Mouse (Mus musculus) hindbrain, embryonic 15.5 days (tissue): ENCODE measurements around the gene Prkcd. TPM values are rescaled to one million over a fixed set of nuclear protein-coding genes. Genes with fewer than 3 reads are reported as not detected.

Experiments
- ATAC-seq: fragments of 200-750 bp; cut with Nextera tagmentation; 2 replicates; pipeline ENCODE4 v1.8.0; 2017; ENCODE audit warnings: low read depth, moderate number of reproducible peaks, moderate TSS enrichment; ENCODE audit not compliant: low FRiP score
- H3K27ac ChIP-seq: fragments of 300-500 bp; sonication (generic); replicated peaks from 2 replicates; pipeline ENCODE4 v1.5.1; 2015; ENCODE audit warnings: mild to moderate bottlenecking, inconsistent platforms
- H3K27me3 ChIP-seq: fragments of 300-500 bp; sonication (generic); 2 replicates; pipeline ENCODE4 v1.6.1; 2015; ENCODE audit warnings: control low read depth, inconsistent platforms
- H3K36me3 ChIP-seq: fragments of 300-500 bp; sonication (generic); 2 replicates; pipeline ENCODE4 v1.6.1; 2015; ENCODE audit warnings: control low read depth, inconsistent platforms
- H3K4me1 ChIP-seq: fragments of 300-500 bp; sonication (generic); replicated peaks from 2 replicates; pipeline ENCODE4 v1.6.1; 2015; ENCODE audit warnings: control low read depth, inconsistent platforms
- H3K4me2 ChIP-seq: fragments of 300-500 bp; sonication (generic); 2 replicates; pipeline ENCODE4 v1.6.1; 2015; ENCODE audit warnings: moderate library complexity, mild to moderate bottlenecking, inconsistent platforms
- H3K4me3 ChIP-seq: fragments of 300-500 bp; sonication (generic); 2 replicates; pipeline ENCODE4 v1.5.1; 2015; ENCODE audit warnings: mild to moderate bottlenecking, inconsistent platforms
- H3K9ac ChIP-seq: fragments of 300-500 bp; sonication (generic); 2 replicates; pipeline ENCODE4 v1.6.1; 2015; ENCODE audit warnings: inconsistent platforms
- H3K9me3 ChIP-seq: fragments of 300-500 bp; sonication (generic); 2 replicates; pipeline ENCODE4 v1.6.1; 2016; ENCODE audit warnings: control low read depth, inconsistent platforms
- WGBS: fragments of 180-500 bp; shearing (Covaris S2); methylation state at CpG from one replicate; pipeline ENCODE4 v1.1.7; 2015; 5-methylcytosine and 5-hydroxymethylcytosine counted together
- polyA plus RNA-seq: library from polyadenylated mRNA; unstranded; fragments of >200 nt; fragmentation: Nextera tagmentation; extraction: Ambion mirVana; gene quantifications from 2 replicates; pipeline ENCODE4 v1.2.1, GENCODE M21; 2015

The Prkcd gene
- polyA plus RNA-seq, 1 experiment from 2014 or later = 27.1 TPM

DNA sequence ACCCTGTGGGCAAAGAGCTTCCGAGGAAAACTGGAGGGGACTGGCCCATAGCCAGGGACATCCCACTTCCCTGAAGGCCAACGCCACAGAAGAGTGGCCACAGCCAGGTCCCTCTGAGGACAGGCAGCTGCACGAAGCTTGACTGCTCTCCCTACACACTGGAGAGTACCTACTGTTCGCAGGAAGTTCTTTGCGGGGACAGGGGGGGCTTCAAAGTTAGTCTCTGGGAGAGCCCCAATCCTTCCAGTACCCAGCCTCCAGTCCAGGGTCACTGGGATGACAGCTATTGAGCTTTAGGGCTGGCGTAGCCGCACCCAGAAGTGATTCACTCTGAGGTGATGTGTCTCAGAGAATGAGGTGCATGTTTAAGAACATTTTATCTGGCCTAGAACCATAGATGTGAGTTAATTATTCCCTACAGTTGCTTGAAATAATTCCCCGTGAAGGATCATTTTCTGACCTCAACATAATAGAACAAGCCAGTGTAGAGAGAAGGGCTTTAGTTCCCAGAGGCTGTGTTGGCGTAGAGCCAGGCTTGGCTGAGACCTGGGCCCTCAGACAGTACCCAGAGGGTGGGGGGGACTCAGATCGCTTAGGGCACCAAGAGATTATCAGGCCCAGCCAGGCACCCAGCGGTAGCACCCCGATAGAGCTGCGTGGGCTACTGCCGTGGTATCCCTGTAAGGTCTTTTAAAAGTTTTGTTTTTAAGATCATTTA, 64.4 kb downstream of the Prkcd start:
- peaks cover 62% of the 10 kb centered on the region for H3K36me3 ChIP-seq
- H3K9ac ChIP-seq = no peak overlapping the region
- peak; percentile 51; the same call in 1 of the 2 replicates for ATAC-seq
- H3K4me3 ChIP-seq = no peak overlapping the region
- peaks cover 17% of the 10 kb centered on the region for H3K4me1 ChIP-seq
- no peaks in the 10 kb centered on the region for H3K27me3 ChIP-seq
- 57% methylated on average over 14 of the region's 14 CpGs for WGBS
- H3K4me2 ChIP-seq = no peak overlapping the region
- no peak overlapping the region; the same call in 1 of the 2 replicates for H3K27ac ChIP-seq
- H3K9me3 ChIP-seq = no peaks in the 10 kb centered on the region

GRCm38 (mm10) chr14:30560803-30561389, 65.1 kb downstream of the Prkcd start:
- H3K4me3 ChIP-seq = no peak overlapping the region
- H3K4me1 ChIP-seq = peaks cover 17% of the 10 kb centered on the region
- no peaks in the 10 kb centered on the region for H3K27me3 ChIP-seq
- H3K9ac ChIP-seq = no peak overlapping the region
- H3K9me3 ChIP-seq = no peaks in the 10 kb centered on the region
- WGBS = 91% methylated on average over 13 of the region's 13 CpGs
- peaks cover 55% of the 10 kb centered on the region for H3K36me3 ChIP-seq
- H3K4me2 ChIP-seq = no peak overlapping the region
- ATAC-seq = no peak; the same call in 1 of the 2 replicates
- no peak overlapping the region for H3K27ac ChIP-seq

DNA sequence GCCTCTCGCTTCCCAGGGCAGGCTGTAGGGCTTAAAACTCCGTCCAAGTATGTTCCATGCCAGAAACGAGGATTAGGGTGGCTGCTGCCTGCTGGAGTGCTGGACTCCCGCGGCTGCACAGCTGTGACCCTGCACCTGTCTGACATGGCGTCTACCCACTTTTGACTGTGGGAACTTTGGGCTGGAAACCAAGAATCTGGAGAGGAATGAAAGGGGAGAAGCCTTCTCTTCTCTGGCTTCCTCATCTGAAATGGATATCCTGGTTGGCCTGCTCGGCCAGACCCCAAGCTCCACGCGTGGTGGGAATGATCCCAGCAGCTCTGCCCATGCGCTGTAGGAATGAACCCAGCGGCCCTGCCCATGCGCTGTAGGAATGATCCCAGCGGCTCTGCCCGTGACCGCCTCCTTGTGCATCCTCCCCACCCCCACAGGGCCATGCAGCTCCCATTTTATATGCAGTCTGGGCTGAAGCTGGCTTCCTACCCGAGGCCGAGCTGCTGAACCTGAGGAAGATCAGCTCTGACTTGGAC, 66.6 kb downstream of the Prkcd start:
- H3K36me3 ChIP-seq = peaks cover 41% of the 10 kb centered on the region
- no peaks in the 10 kb centered on the region for H3K27me3 ChIP-seq
- 83% methylated on average over 17 of the region's 17 CpGs for WGBS
- H3K27ac ChIP-seq = no peak overlapping the region
- peaks cover 17% of the 10 kb centered on the region for H3K4me1 ChIP-seq
- H3K4me2 ChIP-seq = no peak overlapping the region
- no peak for ATAC-seq
- no peaks in the 10 kb centered on the region for H3K9me3 ChIP-seq
- H3K9ac ChIP-seq = no peak overlapping the region
- H3K4me3 ChIP-seq = no peak overlapping the region

DNA sequence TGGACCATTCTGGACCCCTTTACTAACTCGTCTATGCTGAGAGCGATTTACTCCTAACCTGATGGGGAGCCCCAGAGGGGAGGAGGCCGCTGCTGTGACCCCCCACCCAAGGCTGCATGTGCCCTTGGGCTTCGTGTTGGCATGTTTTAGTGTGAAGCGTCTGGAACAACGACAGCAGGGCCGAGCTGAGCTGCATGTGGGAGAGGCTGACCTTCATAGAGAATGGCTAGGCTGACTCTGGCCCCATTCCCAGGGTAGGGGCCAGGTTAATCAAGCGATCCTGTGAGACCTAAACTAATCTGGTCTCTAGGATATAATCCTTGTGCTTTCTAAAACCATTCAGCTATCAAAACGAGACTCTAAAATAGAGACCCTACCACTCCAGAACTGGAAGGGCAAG, 68.3 kb downstream of the Prkcd start:
- peaks cover 21% of the 10 kb centered on the region for H3K4me1 ChIP-seq
- no peak overlapping the region for H3K9ac ChIP-seq
- no peak overlapping the region for H3K27ac ChIP-seq
- H3K4me2 ChIP-seq = no peak overlapping the region
- no peak; the same call in 1 of the 2 replicates for ATAC-seq
- H3K4me3 ChIP-seq = no peak overlapping the region
- WGBS = 79% methylated on average over 9 of the region's 9 CpGs
- H3K27me3 ChIP-seq = no peaks in the 10 kb centered on the region
- H3K36me3 ChIP-seq = peaks cover 34% of the 10 kb centered on the region
- no peaks in the 10 kb centered on the region for H3K9me3 ChIP-seq

GRCm38 (mm10) chr14:30556651-30557050, 69.4 kb downstream of the Prkcd start:
- WGBS = 90% methylated on average over 2 of the region's 2 CpGs
- Histone ChIP-seq H3K9ac (no peak overlapping the region), H3K27ac (no peak overlapping the region), H3K4me2 (no peak overlapping the region), H3K4me1 (peaks cover 19% of the 10 kb centered on the region), H3K27me3 (no peaks in the 10 kb centered on the region), H3K4me3 (no peak overlapping the region), H3K36me3 (peaks cover 32% of the 10 kb centered on the region), H3K9me3 (no peaks in the 10 kb centered on the region)
- no peak for ATAC-seq

- no peak overlapping the region for H3K27ac ChIP-seq
- H3K27me3 ChIP-seq = no peaks in the 10 kb centered on the region
- no peaks in the 10 kb centered on the region for H3K36me3 ChIP-seq
- no peak for ATAC-seq
- no peak overlapping the region for H3K4me2 ChIP-seq
- H3K4me3 ChIP-seq = no peak overlapping the region
- H3K9me3 ChIP-seq = no peaks in the 10 kb centered on the region
- H3K9ac ChIP-seq = no peak overlapping the region
- peaks cover 32% of the 10 kb centered on the region for H3K4me1 ChIP-seq
- 86% methylated on average over 4 of the region's 4 CpGs for WGBS
Measured at GRCm38 (mm10) chr14:30553185-30553584, 72.8 kb downstream of the Prkcd start.

DNA sequence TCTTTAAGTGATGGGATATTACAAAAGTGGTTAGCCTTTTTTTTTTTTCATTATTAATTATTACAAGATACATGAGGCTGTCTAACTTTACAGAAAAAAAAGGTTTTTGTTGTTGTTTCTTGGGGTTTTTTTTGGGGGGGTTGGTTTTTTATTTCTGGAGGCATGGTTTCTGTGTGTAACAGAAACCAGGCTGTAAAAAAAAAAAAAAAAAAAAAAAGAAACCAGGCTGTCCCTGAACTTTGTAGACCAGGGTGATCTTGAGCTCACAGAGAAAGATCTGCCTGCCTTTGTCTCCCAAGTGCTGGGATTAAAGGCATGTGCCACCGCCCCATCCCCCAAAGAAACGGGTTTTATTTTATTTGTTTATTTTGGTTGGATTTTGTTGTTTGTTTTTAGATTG, 74.0 kb downstream of the Prkcd start:
- H3K36me3 ChIP-seq = no peaks in the 10 kb centered on the region
- ATAC-seq = no peak
- H3K9ac ChIP-seq = no peak overlapping the region
- H3K4me2 ChIP-seq = no peak overlapping the region; the same call in 1 of the 2 replicates
- peaks cover 34% of the 10 kb centered on the region for H3K4me1 ChIP-seq
- no peaks in the 10 kb centered on the region for H3K27me3 ChIP-seq
- H3K4me3 ChIP-seq = no peak overlapping the region
- no peaks in the 10 kb centered on the region for H3K9me3 ChIP-seq
- no peak overlapping the region for H3K27ac ChIP-seq
- WGBS = 96% methylated on average over 2 of the region's 2 CpGs

GRCm38 (mm10) chr14:30551509-30551908, 74.5 kb downstream of the Prkcd start:
- Histone ChIP-seq H3K27ac (no peak overlapping the region), H3K4me2 (peak overlapping the region; percentile 74), H3K9ac (peak overlapping the region; percentile 17), H3K36me3 (no peaks in the 10 kb centered on the region), H3K4me3 (peak overlapping the region; percentile 65), H3K4me1 (peaks cover 34% of the 10 kb centered on the region), H3K27me3 (no peaks in the 10 kb centered on the region), H3K9me3 (no peaks in the 10 kb centered on the region)
- no peak for ATAC-seq
- 54% methylated on average over 5 of the region's 5 CpGs for WGBS

GRCm38 (mm10) chr14:30550232-30551070, 75.6 kb downstream of the Prkcd start:
- H3K4me3 ChIP-seq = peak overlapping the region; percentile 65
- peak overlapping the region; percentile 74 for H3K4me2 ChIP-seq
- 33% methylated on average over 8 of the region's 8 CpGs for WGBS
- H3K27ac ChIP-seq = peak overlapping the region; percentile 94; the same call in 1 of the 2 replicates
- no peak for ATAC-seq
- H3K36me3 ChIP-seq = no peaks in the 10 kb centered on the region
- H3K9ac ChIP-seq = peak overlapping the region; percentile 74
- H3K27me3 ChIP-seq = no peaks in the 10 kb centered on the region
- peaks cover 34% of the 10 kb centered on the region for H3K4me1 ChIP-seq
- no peaks in the 10 kb centered on the region for H3K9me3 ChIP-seq

GRCm38 (mm10) chr14:30549777-30550149, 76.2 kb downstream of the Prkcd start:
- no peaks in the 10 kb centered on the region for H3K9me3 ChIP-seq
- H3K36me3 ChIP-seq = no peaks in the 10 kb centered on the region
- peak overlapping the region; percentile 94 for H3K27ac ChIP-seq
- ATAC-seq = peak; percentile 31
- peak overlapping the region; percentile 74 for H3K4me2 ChIP-seq
- H3K27me3 ChIP-seq = no peaks in the 10 kb centered on the region
- H3K9ac ChIP-seq = peak overlapping the region; percentile 74
- peaks cover 34% of the 10 kb centered on the region for H3K4me1 ChIP-seq
- WGBS = 0% methylated on average over 10 of the region's 10 CpGs
- H3K4me3 ChIP-seq = peak overlapping the region; percentile 65

- Histone ChIP-seq H3K4me1 (peaks cover 34% of the 10 kb centered on the region), H3K4me2 (peak overlapping the region; percentile 74), H3K9me3 (no peaks in the 10 kb centered on the region), H3K27ac (peak overlapping the region; percentile 94), H3K9ac (peak overlapping the region; percentile 74), H3K27me3 (no peaks in the 10 kb centered on the region), H3K4me3 (peak overlapping the region; percentile 65), H3K36me3 (no peaks in the 10 kb centered on the region)
- peak; percentile 93 for ATAC-seq
- under 1% methylated on average over 68 of the region's 69 CpGs for WGBS
Measured at GRCm38 (mm10) chr14:30548965-30549776, 76.8 kb downstream of the Prkcd start.
